Mouse (Mus musculus) heart, adult 18-20 months (tissue): ENCODE data around the gene Gdpd3. TPM values are rescaled to one million over a fixed set of nuclear protein-coding genes. Genes with fewer than 3 reads are reported as not detected.
"Not testable (repeated sequence)": the region's sequence is repeated elsewhere in the genome, so short reads cannot be mapped to it uniquely, and the experiment has no call there.

Experiments used
- DNase-seq, 2 experiments: peaks; one replicate each; pipeline ENCODE4 v3.0.0; 2021 to 2022; ENCODE audit warnings: mixed read lengths in 1 of 2
- total RNA-seq, 2 experiments: library from RNA; stranded (reverse); gene quantifications; 2 replicates each; pipeline ENCODE4 v1.2.3; 2021

Gdpd3 gene
- total RNA-seq, 2 experiments from 2014 or later = 0.27 to 1.6 TPM

GRCm38 (mm10) chr7:126760391-126760802 is 5.7 kb upstream of the Gdpd3 start:
- DNase-seq = peak; percentile 82 to 94

GRCm38 (mm10) chr7:126760956-126761355 is 5.2 kb upstream of the Gdpd3 start:
- DNase-seq = peak in 1 of 2 experiments; percentile 20

- peak in 1 of 2 experiments; percentile 17 for DNase-seq
Measured at GRCm38 (mm10) chr7:126761529-126762067, 4.5 kb upstream of the Gdpd3 start.

- peak in 1 of 2 experiments; percentile 6 for DNase-seq
Measured at GRCm38 (mm10) chr7:126762471-126763008, 3.6 kb upstream of the Gdpd3 start.

- DNase-seq = no peak
Measured at GRCm38 (mm10) chr7:126765540-126765939, 594 bp upstream of the Gdpd3 start.

GRCm38 (mm10) chr7:126767001-126767400 is 867 bp downstream of the Gdpd3 start:
- DNase-seq = no peak

GRCm38 (mm10) chr7:126770784-126771183 is 4.7 kb downstream of the Gdpd3 start:
- no peak for DNase-seq

- no peak for DNase-seq
Measured at GRCm38 (mm10) chr7:126773351-126773750, 7.2 kb downstream of the Gdpd3 start.

- no peak for DNase-seq
Measured at GRCm38 (mm10) chr7:126774463-126774862, 8.3 kb downstream of the Gdpd3 start.

- DNase-seq = no peak
Measured at GRCm38 (mm10) chr7:126775185-126775977, 9.2 kb downstream of the Gdpd3 start.

GRCm38 (mm10) chr7:126775978-126776234 is 9.8 kb downstream of the Gdpd3 start:
- DNase-seq = no peak

GRCm38 (mm10) chr7:126776598-126777057 is 10.5 kb downstream of the Gdpd3 start, which contains the start of gene Ypel3:
Ypel3 (plus strand) TSS chr7:126776955.
- DNase-seq = peak; percentile 93 to 98

- peak; percentile 47 to 67 for DNase-seq
Measured at GRCm38 (mm10) chr7:126777476-126777875, 11.3 kb downstream of the Gdpd3 start.

- peak in 1 of 2 experiments; percentile 34 for DNase-seq
Measured at GRCm38 (mm10) chr7:126778147-126778546, 12.0 kb downstream of the Gdpd3 start.

GRCm38 (mm10) chr7:126779101-126779500 is 13.0 kb downstream of the Gdpd3 start:
- DNase-seq = not testable (repeated sequence)

GRCm38 (mm10) chr7:126779983-126780970 is 14.1 kb downstream of the Gdpd3 start:
- peak; percentile 85 to 90 for DNase-seq

- peak in 1 of 2 experiments; percentile 46 for DNase-seq
Measured at GRCm38 (mm10) chr7:126780971-126781635, 15.0 kb downstream of the Gdpd3 start, which contains the start of gene Tbx6. Tbx6 (plus strand) TSS chr7:126781483.

- no peak for DNase-seq
Measured at GRCm38 (mm10) chr7:126781661-126782370, 15.7 kb downstream of the Gdpd3 start.

- no peak for DNase-seq
Measured at GRCm38 (mm10) chr7:126782693-126783092, 16.6 kb downstream of the Gdpd3 start.

- DNase-seq = no peak
Measured at GRCm38 (mm10) chr7:126784469-126784868, 18.3 kb downstream of the Gdpd3 start.

GRCm38 (mm10) chr7:126785056-126785455 is 18.9 kb downstream of the Gdpd3 start:
- no peak for DNase-seq
